Comparison of ENCODE assay signal across 8 mouse cellular contexts in the genomic region with DNA sequence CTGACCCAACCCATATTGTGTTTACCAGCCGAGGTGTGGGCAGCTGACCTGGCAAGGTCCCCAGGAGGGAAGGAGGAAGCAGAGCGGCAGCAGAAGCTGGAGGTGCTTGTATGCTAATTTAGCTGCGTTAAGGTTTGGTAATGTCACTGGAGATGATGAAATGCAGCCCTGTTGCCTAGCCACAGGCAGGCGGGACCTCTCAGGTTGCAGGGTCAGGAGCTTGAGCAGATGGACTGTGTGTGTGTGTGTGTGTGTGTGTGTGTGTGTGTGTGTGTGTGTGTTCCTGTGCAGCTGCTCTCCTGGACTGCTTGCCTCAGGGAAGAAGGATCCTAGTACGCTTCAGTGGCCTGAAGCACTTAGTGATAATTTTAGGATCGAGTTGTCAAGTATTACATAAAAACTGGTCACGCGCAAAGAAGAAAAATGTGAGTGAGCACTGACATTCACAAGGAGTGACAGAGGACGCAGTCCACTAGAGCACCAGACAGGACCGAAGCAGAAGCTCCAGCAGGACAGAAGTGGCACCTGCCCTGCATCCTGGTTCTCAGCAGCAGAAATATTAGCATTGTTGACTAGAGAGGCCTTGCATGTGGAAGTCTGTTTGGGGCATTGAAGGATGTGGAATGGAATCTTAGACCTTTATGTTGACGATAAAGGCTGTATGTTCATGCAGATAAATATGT. TPM values are rescaled to one million over a fixed set of nuclear protein-coding genes. Genes with fewer than 3 reads are reported as not detected.
DNase-seq lines count a peak whose midpoint lies in the region; ATAC-seq and TF ChIP-seq lines count a peak whose summit lies in the region.

No protein-coding gene starts in this region.

- H3K9ac ChIP-seq in limb, embryonic 14.5 days (ENCODE audit: low read depth, low read length, severe bottlenecking), result no peak overlapping the region
- H3K9ac ChIP-seq in midbrain, embryonic 14.5 days (replicated peaks; ENCODE audit: low read length), result no peak overlapping the region

- no peak for TF ChIP-seq POLR2A in limb, embryonic 14.5 days (IDR thresholded peaks at IDR 0.05; ENCODE audit: borderline replicate concordance, extremely low read depth, insufficient read depth, insufficient read length)

- DNase-seq in spleen, postnatal 4 days (ENCODE audit: low spot score in 2 of 2), result peak; percentile 38 to 68
- DNase-seq in spleen, adult 18-20 months, result no peak
- peak; percentile 74 for DNase-seq in embryo, embryonic 10 days (ENCODE audit: low spot score)
- DNase-seq in limb, embryonic 14.5 days (ENCODE audit: low spot score), result no peak
- peak; percentile 43 for DNase-seq in midbrain, embryonic 14.5 days
- no peak for DNase-seq in right cerebral cortex, postnatal 10 days (ENCODE audit: low spot score in 2 of 2)
- no peak for DNase-seq in right cerebral cortex, adult 18-20 months

- H3K4me1 ChIP-seq in limb, embryonic 14.5 days (ENCODE audit: control insufficient read depth, insufficient read depth, low read length), result peaks cover 11% of the 10 kb centered on the region
- peaks cover 7% of the 10 kb centered on the region; the same call in 1 of the 2 replicates for H3K4me1 ChIP-seq in midbrain, embryonic 14.5 days (ENCODE audit: control insufficient read depth, insufficient read depth, low read length)

- no peaks in the 10 kb centered on the region for H3K9me3 ChIP-seq in limb, embryonic 14.5 days (ENCODE audit: control insufficient read depth, low read length)
- no peaks in the 10 kb centered on the region for H3K9me3 ChIP-seq in midbrain, embryonic 14.5 days (ENCODE audit: control insufficient read depth, low read length)

- H3K27ac ChIP-seq in limb, embryonic 14.5 days (replicated peaks; ENCODE audit: low read depth, low read length), result no peak overlapping the region
- peak overlapping the region; percentile 52; the same call in 1 of the 2 replicates for H3K27ac ChIP-seq in midbrain, embryonic 14.5 days (replicated peaks; ENCODE audit: low read depth, low read length)

- no peaks in the 10 kb centered on the region for H3K27me3 ChIP-seq in limb, embryonic 14.5 days (ENCODE audit: control insufficient read depth, insufficient read depth, low read length)
- no peaks in the 10 kb centered on the region for H3K27me3 ChIP-seq in midbrain, embryonic 14.5 days (ENCODE audit: control insufficient read depth, insufficient read depth, low read length)

- no peaks in the 10 kb centered on the region for H3K36me3 ChIP-seq in limb, embryonic 14.5 days (ENCODE audit: control insufficient read depth, insufficient read depth, low read length)
- no peaks in the 10 kb centered on the region for H3K36me3 ChIP-seq in midbrain, embryonic 14.5 days (ENCODE audit: control insufficient read depth, insufficient read depth, low read length)

- H3K4me3 ChIP-seq in limb, embryonic 14.5 days (replicated peaks; ENCODE audit: low read length), result no peak overlapping the region
- H3K4me3 ChIP-seq in midbrain, embryonic 14.5 days (replicated peaks; ENCODE audit: low read depth, low read length), result no peak overlapping the region

- WGBS in limb, embryonic 14.5 days, result 40% methylated on average over 11 of the region's 11 CpGs
- WGBS in midbrain, embryonic 14.5 days, result 43% methylated on average over 11 of the region's 11 CpGs

- peak; percentile 92 to 95 for ATAC-seq in hematopoietic stem cell, adult 5-6 weeks (replicated peaks in 1 of 2; ENCODE audit: insufficient read depth in 1 of 2, low FRiP score in 2 of 2, low TSS enrichment in 1 of 2, low read depth in 1 of 2, poor library complexity in 2 of 2, severe bottlenecking in 2 of 2)
- peak; percentile 83 for ATAC-seq in limb, embryonic 14.5 days (ENCODE audit: low FRiP score, low read depth)
- ATAC-seq in midbrain, embryonic 14.5 days (ENCODE audit: low FRiP score, low TSS enrichment), result peak; percentile 67

- H3K4me2 ChIP-seq in limb, embryonic 14.5 days (replicated peaks; ENCODE audit: low read depth, low read length, severe bottlenecking), result no peak overlapping the region
- no peak overlapping the region for H3K4me2 ChIP-seq in midbrain, embryonic 14.5 days (ENCODE audit: low read length)

RNA-seq across cellular contexts. Expression of gene Gm17509, which starts 14.8 kb away (rescaled TPM):
- 0.74 and 1.3 TPM in 2 replicates for total RNA-seq in hematopoietic stem cell, adult 5-6 weeks (2017)
- 0.20 and 0.26 TPM in 2 replicates for polyA plus RNA-seq in limb, embryonic 14.5 days (2012; rRNA removed)
- 0.08 and 0.15 TPM in 2 replicates for polyA plus RNA-seq in limb, embryonic 14.5 days (2014; fragmentation: Nextera tagmentation; extraction: Ambion mirVana)
- 0.20 and 0.55 TPM in 2 replicates for polyA plus RNA-seq in midbrain, embryonic 14.5 days (2014; fragmentation: Nextera tagmentation; extraction: Ambion mirVana)

RNA-seq across cellular contexts. Expression of gene Emb, which starts 27.3 kb away (rescaled TPM):
- total RNA-seq in hematopoietic stem cell, adult 5-6 weeks (2017), result 349 and 424 TPM in 2 replicates
- polyA plus RNA-seq in limb, embryonic 14.5 days (2012; rRNA removed), result 11.5 and 11.9 TPM in 2 replicates
- polyA plus RNA-seq in limb, embryonic 14.5 days (2014; fragmentation: Nextera tagmentation; extraction: Ambion mirVana), result 18.4 and 18.9 TPM in 2 replicates
- 9.9 and 11.1 TPM in 2 replicates for polyA plus RNA-seq in midbrain, embryonic 14.5 days (2014; fragmentation: Nextera tagmentation; extraction: Ambion mirVana)

Comparison
In these comparisons a context has a peak if more than half of its experiments do, and no peak if none do; other contexts are left out.
1. DNase-seq: peak in spleen, postnatal 4 days (2 of 2), embryo, embryonic 10 days (single experiment) and midbrain, embryonic 14.5 days (single experiment); none in spleen, adult 18-20 months (0 of 2), limb, embryonic 14.5 days (single experiment), right cerebral cortex, postnatal 10 days (0 of 2) and right cerebral cortex, adult 18-20 months (single experiment).
2. Peak in every context shown above with its lines, with median percentiles within 50 percentile points of each other: ATAC-seq.